Mouse (Mus musculus) thymus, adult 2 months (tissue): ENCODE results near the gene Pparg.

Source experiments
- CTCF ChIP-seq: fragments of 200-500 bp; IDR thresholded peaks from 2 replicates; pipeline ENCODE4 v1.5.1; 2012; ENCODE audit warnings: mild to moderate bottlenecking, control low read depth, low read length, moderate library complexity, borderline replicate concordance; ENCODE audit not compliant: control insufficient read depth, poor library complexity, insufficient read depth; ENCODE audit errors: extremely low read depth
- POLR2A ChIP-seq: fragments of 200-500 bp; IDR thresholded peaks from 2 replicates; pipeline ENCODE4 v1.6.1; 2012; ENCODE audit warnings: mild to moderate bottlenecking, low read length, control low read depth, moderate library complexity; ENCODE audit not compliant: control insufficient read depth, poor library complexity, insufficient read depth; ENCODE audit errors: extremely low read depth

DNA sequence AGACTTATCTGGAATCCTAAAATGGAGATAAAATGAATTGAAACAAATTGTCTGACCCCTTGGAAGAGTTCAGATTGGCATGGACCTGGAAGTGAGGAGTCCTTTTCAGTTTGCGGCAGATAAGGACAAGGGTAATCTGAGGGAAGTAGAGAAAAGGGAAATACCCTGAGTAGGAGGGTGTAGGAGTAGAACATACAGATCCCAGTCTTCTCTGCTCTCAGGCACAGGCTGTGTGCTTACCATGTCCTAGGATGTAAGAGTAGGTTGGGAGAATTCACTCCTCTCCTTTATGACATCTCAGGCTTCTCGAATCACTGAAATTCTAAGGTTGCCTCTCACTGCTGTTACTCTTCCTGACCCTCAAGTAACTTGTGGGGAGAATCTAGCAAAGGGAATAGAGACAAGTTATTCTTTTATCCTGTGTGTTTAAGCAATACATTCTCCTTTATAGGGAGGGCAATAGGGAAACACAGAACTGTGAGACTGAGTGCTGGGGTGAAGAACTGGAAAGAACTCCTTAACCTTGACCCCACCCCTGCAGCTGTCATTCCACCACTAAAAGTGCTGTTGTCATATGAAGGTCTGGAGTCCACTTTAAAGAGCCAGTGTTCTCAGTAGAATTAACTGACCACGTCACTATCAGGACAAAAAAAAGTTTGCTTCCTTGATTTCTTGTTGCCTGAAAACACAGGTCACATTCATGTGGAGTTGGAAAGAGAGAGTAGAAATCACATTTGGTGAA lies 6.3 kb downstream of the Pparg start:
- TF ChIP-seq CTCF (no peak), POLR2A (no peak)
